Mouse (Mus musculus): ENCODE data around the gene Trpm6. TPM values are rescaled to one million over a fixed set of nuclear protein-coding genes. Genes with fewer than 3 reads are reported as not detected.
A peak's percentile ranks its signal among the peaks of the same experiment; 100 is the strongest.

Trpm6 gene
- polyA plus RNA-seq, 1 experiment from 2014 or later: 0.03 TPM

DNA sequence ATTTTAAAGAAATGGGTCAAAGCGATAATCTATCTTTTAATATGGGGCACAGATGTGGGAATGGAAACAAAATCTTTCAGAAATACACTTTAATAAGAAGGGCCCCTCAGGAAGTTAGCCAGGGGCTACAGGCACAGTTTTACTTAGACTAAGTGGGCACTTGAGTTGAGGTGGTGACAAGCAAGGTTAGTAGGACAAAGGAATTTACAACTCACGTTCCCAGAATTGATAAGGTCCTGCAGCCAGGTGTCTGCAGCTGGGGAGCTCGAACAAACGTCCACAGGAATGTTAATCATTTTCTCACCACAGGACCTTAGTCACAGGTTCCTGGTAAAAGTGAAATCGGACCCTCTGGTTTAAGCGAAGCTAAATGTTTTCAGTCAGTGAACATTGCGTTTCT is 18.7 kb upstream of the Trpm6 start:
- Histone ChIP-seq H3K9me3 (replicated peaks) (no peaks in the 10 kb centered on the region), H3K4me3 (replicated peaks) (no peak overlapping the region), H3K9ac (no peak overlapping the region), H3K36me3 (replicated peaks) (no peaks in the 10 kb centered on the region), H3K4me1 (replicated peaks) (no peaks in the 10 kb centered on the region), H3K4me2 (no peak overlapping the region), H3K27ac (replicated peaks) (no peak overlapping the region), H3K27me3 (no peaks in the 10 kb centered on the region)
- 41% methylated on average over 7 of the region's 7 CpGs for WGBS (ENCODE audit: insufficient replicate concordance)
- ATAC-seq (ENCODE audit: insufficient read depth): no peak

DNA sequence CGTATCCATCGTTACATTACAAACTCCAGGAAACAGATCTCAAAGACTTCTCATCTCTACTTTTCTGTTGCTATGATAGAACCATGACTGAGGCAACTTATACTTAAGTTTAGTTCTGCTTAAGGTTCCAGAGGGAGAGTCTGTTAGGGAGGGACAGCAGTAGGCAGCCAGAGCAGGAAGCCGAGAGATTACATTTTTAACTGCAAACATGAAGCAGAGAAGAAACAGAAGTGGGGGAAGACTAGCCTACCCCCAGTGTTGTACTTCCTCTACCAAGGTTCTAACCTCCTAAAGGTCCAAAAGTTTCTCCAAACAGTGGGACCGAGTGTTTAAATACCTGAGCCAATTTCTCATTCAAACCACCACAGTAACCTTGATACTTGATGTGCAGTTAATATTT is 13.9 kb upstream of the Trpm6 start:
- Histone ChIP-seq H3K4me2 (no peak overlapping the region), H3K4me1 (replicated peaks) (peaks cover 14% of the 10 kb centered on the region), H3K4me3 (replicated peaks) (no peak overlapping the region), H3K27ac (replicated peaks) (no peak overlapping the region), H3K9me3 (replicated peaks) (no peaks in the 10 kb centered on the region), H3K36me3 (replicated peaks) (no peaks in the 10 kb centered on the region), H3K9ac (no peak overlapping the region), H3K27me3 (no peaks in the 10 kb centered on the region)
- ATAC-seq (ENCODE audit: insufficient read depth): no peak
- 76% methylated on average over 4 of the region's 4 CpGs for WGBS (ENCODE audit: insufficient replicate concordance)

DNA sequence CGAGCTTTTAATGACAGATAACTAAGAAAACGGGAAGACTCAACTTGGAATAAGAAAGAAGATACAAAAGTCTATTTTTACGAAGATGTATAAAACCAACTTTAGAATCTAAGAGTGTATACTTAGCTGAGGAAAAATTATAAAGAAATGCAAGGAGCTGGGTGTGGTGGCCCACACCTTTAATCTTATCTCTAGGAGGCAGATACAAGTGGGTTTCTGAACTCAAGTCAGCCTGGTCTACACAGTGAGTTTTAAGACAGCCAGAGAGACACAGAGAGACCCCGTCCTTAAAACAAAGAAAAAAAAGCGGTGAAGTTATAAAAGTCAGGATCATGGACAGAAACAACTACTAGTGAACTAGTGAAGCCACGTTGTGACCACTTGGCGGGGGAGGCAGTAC is 10.6 kb upstream of the Trpm6 start:
- Histone ChIP-seq H3K4me1 (replicated peaks) (peaks cover 14% of the 10 kb centered on the region), H3K27me3 (no peaks in the 10 kb centered on the region), H3K4me2 (peak overlapping the region; percentile 24; the same call in 1 of the 2 replicates), H3K4me3 (replicated peaks) (no peak overlapping the region), H3K36me3 (replicated peaks) (no peaks in the 10 kb centered on the region), H3K9ac (no peak overlapping the region), H3K27ac (replicated peaks) (no peak overlapping the region), H3K9me3 (replicated peaks) (no peaks in the 10 kb centered on the region)
- 51% methylated on average over 7 of the region's 7 CpGs for WGBS (ENCODE audit: insufficient replicate concordance)
- peak; percentile 68; the same call in 1 of the 2 replicates for ATAC-seq (ENCODE audit: insufficient read depth)

DNA sequence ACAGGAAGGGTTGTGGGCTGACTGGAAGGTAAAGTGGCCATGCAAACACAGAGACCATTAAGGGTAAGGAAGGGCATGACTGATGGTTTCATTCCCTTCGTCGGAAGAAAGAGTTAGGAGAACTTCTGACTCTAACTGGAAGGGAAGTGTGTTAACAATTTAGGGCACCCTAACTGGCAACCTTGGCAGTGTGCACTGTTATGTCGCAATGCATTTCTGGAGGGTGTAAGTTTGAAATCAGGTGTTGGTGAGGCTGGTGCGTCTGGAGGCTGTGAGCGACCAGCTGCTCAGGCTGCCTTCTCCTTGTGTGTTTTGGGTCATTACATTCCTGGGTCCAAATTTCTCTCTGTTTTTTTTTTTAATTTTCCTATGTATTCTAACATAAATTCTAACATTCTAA is 5.8 kb upstream of the Trpm6 start:
- 65% methylated on average over 5 of the region's 5 CpGs for WGBS (ENCODE audit: insufficient replicate concordance)
- H3K4me3 ChIP-seq (replicated peaks): no peak overlapping the region
- H3K9me3 ChIP-seq (replicated peaks): no peaks in the 10 kb centered on the region
- no peak overlapping the region for H3K9ac ChIP-seq
- peaks cover 6% of the 10 kb centered on the region for H3K4me1 ChIP-seq (replicated peaks)
- H3K27me3 ChIP-seq: peaks cover 9% of the 10 kb centered on the region
- no peak overlapping the region for H3K27ac ChIP-seq (replicated peaks)
- H3K4me2 ChIP-seq: no peak overlapping the region
- ATAC-seq (ENCODE audit: insufficient read depth): no peak
- no peaks in the 10 kb centered on the region for H3K36me3 ChIP-seq (replicated peaks)

DNA sequence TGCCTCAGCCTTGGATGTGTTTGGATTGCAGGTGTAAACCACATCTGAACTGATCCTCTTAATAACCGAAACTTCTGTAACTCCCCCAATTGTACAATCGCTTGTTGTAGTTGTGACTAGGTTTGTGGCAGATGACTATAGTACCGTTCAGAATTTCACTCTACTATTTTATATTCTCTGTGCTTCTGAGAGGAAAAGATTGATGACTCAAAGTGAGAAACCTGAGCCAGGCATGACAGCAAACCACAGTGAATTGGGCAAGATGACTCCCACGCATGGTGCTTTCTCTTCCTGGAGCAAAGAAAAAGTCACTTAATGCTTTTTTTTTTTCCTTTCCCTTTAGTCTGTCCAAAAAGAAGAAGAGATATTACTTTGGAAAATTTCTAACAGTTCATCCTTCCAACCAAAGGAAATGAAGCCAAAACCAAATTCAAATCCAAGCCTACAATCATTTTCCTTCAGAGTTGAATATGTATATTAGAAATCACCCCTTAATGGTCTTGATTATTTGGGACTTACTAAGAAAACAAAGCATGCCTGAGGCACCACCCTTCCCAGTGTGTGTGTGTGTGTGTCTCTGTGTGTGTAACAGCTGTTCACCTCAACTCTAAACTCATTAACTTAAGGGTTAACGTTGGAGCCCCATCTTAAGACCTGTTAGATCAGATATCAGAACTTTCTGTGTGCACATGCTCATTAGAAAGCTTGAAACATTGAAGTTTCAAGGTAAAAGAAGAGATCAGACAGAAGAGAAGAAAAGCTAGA is 3.0 kb upstream of the Trpm6 start:
- Histone ChIP-seq H3K27me3 (peaks cover 29% of the 10 kb centered on the region), H3K4me2 (no peak overlapping the region), H3K27ac (replicated peaks) (no peak overlapping the region), H3K4me1 (replicated peaks) (0 out of 2 replicates have a peak, but pooled peaks cover 6% of the 10 kb centered on the region), H3K36me3 (replicated peaks) (no peaks in the 10 kb centered on the region), H3K9me3 (replicated peaks) (no peaks in the 10 kb centered on the region), H3K9ac (no peak overlapping the region), H3K4me3 (replicated peaks) (no peak overlapping the region)
- no peak for ATAC-seq (ENCODE audit: insufficient read depth)
- WGBS (ENCODE audit: insufficient replicate concordance): 69% methylated on average over 5 of the region's 5 CpGs

DNA sequence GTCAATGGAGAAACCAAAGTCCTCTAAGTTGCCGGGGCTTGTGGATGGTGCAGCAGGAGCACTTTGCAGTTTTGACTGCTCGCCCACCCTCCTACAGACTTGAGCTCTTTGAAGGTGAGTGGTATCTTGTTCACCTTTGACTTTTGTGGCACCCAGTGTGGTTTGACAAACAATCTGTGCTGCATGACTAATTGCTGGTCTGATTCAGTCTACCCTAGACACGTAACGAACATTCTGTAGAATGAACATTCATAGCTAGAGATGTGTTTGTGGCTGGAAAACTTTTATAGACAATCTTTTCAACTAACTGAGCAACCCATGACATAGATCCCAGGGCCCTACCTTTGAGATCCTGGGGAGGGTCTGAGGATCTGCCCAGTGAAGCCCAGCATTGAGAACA is 2.4 kb upstream of the Trpm6 start:
- no peak for ATAC-seq (ENCODE audit: insufficient read depth)
- Histone ChIP-seq H3K4me3 (replicated peaks) (no peak overlapping the region), H3K36me3 (replicated peaks) (no peaks in the 10 kb centered on the region), H3K9me3 (replicated peaks) (no peaks in the 10 kb centered on the region), H3K9ac (no peak overlapping the region), H3K4me2 (no peak overlapping the region), H3K27ac (replicated peaks) (no peak overlapping the region), H3K4me1 (replicated peaks) (0 out of 2 replicates have a peak, but pooled peaks cover 6% of the 10 kb centered on the region), H3K27me3 (peaks cover 29% of the 10 kb centered on the region)
- WGBS (ENCODE audit: insufficient replicate concordance): 82% methylated on average over 4 of the region's 4 CpGs

DNA sequence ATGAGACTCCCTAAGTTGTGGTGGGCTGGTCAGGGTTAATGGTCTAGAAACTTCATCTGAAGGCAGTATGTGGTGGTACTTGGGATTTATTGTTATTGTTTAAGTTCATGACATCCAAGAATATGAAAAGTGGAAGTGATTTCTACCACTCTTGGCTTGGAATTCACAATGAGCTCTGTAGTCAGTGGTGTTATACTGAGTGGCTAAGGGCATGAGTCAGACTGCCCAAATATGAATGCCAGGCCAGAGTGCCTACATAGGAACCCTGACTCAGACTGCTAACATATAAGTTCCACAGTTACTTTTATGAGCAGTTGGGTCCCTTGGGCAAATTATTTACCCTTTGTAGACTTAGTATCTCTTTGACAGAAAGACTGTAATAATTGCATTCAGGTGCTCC is 7.4 kb downstream of the Trpm6 start:
- no peak overlapping the region for H3K4me3 ChIP-seq (replicated peaks)
- H3K4me1 ChIP-seq (replicated peaks): peaks cover 11% of the 10 kb centered on the region
- H3K4me2 ChIP-seq: no peak overlapping the region
- H3K36me3 ChIP-seq (replicated peaks): no peaks in the 10 kb centered on the region
- H3K27me3 ChIP-seq: no peaks in the 10 kb centered on the region
- ATAC-seq (ENCODE audit: insufficient read depth): no peak
- H3K9me3 ChIP-seq (replicated peaks): no peaks in the 10 kb centered on the region
- H3K27ac ChIP-seq (replicated peaks): no peak overlapping the region
- H3K9ac ChIP-seq: no peak overlapping the region

DNA sequence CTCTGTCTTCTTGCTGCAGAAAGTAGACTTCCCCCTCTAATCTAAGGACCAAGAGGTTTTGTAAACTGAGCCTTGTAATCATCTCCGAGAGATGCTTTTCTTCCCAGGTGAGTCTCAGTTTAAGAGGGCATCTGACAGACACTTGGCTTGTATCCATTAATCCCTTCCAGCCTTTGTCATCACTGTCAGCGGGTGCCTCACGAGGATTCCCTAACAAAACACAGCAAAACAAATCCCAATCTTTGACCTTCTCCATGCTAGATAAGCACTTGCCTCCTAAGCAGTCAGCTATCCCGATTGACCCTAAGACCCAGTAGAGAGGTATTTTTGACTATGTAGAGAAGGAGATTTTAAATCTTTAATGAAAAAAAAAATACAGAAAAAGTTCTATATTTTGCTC is 7.9 kb downstream of the Trpm6 start:
- WGBS (ENCODE audit: insufficient replicate concordance): 53% methylated on average over 4 of the region's 4 CpGs
- no peaks in the 10 kb centered on the region for H3K9me3 ChIP-seq (replicated peaks)
- no peak overlapping the region for H3K4me2 ChIP-seq

DNA sequence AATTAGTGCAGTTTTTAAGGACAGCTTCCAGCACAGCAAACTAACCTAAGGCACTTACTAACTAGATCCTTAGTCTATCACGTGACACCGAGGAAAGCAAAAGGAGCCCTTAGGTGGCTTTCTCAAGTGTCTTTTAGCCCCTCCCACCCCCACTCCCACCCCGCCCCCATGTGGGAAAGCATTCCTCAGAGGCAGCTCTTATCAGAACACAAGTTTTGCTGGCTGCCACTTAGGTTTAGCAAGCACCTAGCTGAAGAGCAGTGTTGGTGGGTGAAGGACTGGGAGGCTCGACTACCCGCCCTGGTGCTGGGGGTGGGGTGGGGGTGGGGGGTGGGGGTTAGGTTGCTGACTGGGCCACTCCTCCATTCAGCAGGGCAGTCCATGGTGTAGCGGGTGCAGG is 8.5 kb downstream of the Trpm6 start:
- whole genome bisulfite sequencing (ENCODE audit: insufficient replicate concordance): 26% methylated on average over 6 of the region's 6 CpGs
- Histone ChIP-seq H3K9ac (no peak overlapping the region), H3K4me2 (no peak overlapping the region), H3K27ac (replicated peaks) (no peak overlapping the region), H3K4me3 (replicated peaks) (no peak overlapping the region), H3K9me3 (replicated peaks) (no peaks in the 10 kb centered on the region), H3K27me3 (no peaks in the 10 kb centered on the region), H3K36me3 (replicated peaks) (no peaks in the 10 kb centered on the region), H3K4me1 (replicated peaks) (peaks cover 11% of the 10 kb centered on the region)
- ATAC-seq (ENCODE audit: insufficient read depth): no peak

More for the DNA sequence above, 7.9 kb downstream of the Trpm6 start:
- ATAC-seq (ENCODE audit: insufficient read depth): no peak
- no peaks in the 10 kb centered on the region for H3K27me3 ChIP-seq
- no peaks in the 10 kb centered on the region for H3K36me3 ChIP-seq (replicated peaks)
- H3K27ac ChIP-seq (replicated peaks): no peak overlapping the region
- H3K9ac ChIP-seq: no peak overlapping the region
- no peak overlapping the region for H3K4me3 ChIP-seq (replicated peaks)
- H3K4me1 ChIP-seq (replicated peaks): peaks cover 11% of the 10 kb centered on the region

DNA sequence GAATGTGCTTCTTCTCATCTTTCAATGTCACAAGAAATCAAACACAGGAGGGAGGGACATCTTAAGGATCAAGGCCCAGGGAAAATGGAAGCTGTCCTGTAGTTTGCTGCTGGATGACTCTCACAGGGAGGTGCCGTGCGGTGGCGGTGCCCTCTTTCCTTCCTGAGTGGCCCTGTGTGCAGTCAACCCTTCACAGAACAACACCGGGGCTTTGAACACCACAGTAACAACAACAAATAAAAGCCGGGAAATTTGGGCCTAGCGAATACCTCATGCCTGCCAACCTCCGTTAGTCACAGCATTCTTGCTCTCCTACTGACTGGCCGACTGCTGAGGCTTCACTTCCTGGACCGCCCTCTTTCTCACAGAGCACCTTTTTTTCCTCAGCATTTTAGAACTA is 9.1 kb downstream of the Trpm6 start:
- H3K27ac ChIP-seq (replicated peaks): no peak overlapping the region
- no peaks in the 10 kb centered on the region for H3K36me3 ChIP-seq (replicated peaks)
- H3K9me3 ChIP-seq (replicated peaks): no peaks in the 10 kb centered on the region
- no peak for ATAC-seq (ENCODE audit: insufficient read depth)
- peaks cover 11% of the 10 kb centered on the region for H3K4me1 ChIP-seq (replicated peaks)
- no peak overlapping the region for H3K4me3 ChIP-seq (replicated peaks)
- no peak overlapping the region for H3K9ac ChIP-seq
- 66% methylated on average over 9 of the region's 9 CpGs for WGBS (ENCODE audit: insufficient replicate concordance)
- H3K4me2 ChIP-seq: no peak overlapping the region
- no peaks in the 10 kb centered on the region for H3K27me3 ChIP-seq

DNA sequence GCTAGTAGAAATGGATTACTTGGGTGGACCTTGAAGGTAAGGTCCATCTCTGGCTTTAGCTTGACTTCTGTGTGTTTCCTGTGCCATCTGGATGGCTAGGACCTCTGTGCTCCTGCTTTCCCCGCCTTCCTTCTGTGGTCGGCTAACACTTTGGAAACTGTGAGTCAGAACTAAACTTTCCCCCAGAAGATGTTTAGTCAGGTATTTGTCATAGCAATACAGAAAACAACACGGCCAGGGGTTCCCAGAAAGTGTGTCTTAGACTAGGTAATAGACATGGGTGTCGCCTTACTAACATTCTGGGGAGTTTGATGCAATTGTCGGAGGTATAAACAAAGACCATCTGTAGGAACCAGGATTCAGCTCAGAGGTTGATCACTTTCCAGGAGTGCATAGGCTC is 16.6 kb downstream of the Trpm6 start:
- no peak for ATAC-seq (ENCODE audit: insufficient read depth)
- no peak overlapping the region for H3K27ac ChIP-seq (replicated peaks)
- 60% methylated on average over 5 of the region's 5 CpGs for WGBS (ENCODE audit: insufficient replicate concordance)
- H3K9ac ChIP-seq: no peak overlapping the region
- H3K36me3 ChIP-seq (replicated peaks): no peaks in the 10 kb centered on the region
- no peak overlapping the region for H3K4me3 ChIP-seq (replicated peaks)
- H3K4me2 ChIP-seq: no peak overlapping the region
- H3K4me1 ChIP-seq (replicated peaks): peaks cover 3% of the 10 kb centered on the region
- H3K9me3 ChIP-seq (replicated peaks): no peaks in the 10 kb centered on the region
- no peaks in the 10 kb centered on the region for H3K27me3 ChIP-seq

DNA sequence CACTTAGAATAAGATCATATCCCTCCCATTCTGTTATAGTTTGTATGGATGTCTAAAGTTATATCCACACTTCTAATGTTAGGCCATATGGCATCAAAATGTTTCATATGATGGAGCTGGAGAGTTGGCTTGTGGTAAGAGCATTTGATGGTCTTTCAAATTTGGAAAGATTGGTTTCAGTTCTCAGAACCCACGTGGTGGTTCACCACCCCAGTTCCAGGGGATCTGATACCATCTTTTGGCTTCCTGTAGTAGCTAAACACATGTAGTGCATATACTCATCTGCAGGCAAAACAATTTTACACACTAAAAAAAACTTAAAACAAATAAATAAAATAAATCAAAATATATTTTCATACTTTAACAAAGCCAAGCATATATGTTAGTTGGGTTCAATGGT is 21.3 kb downstream of the Trpm6 start:
- no peaks in the 10 kb centered on the region for H3K9me3 ChIP-seq (replicated peaks)
- no peaks in the 10 kb centered on the region for H3K27me3 ChIP-seq
- WGBS (ENCODE audit: insufficient replicate concordance): 5% methylated on average over 1 of the region's 1 CpGs
- no peak overlapping the region for H3K27ac ChIP-seq (replicated peaks)
- no peak for ATAC-seq (ENCODE audit: insufficient read depth)
- no peaks in the 10 kb centered on the region for H3K4me1 ChIP-seq (replicated peaks)
- no peak overlapping the region for H3K4me2 ChIP-seq
- H3K36me3 ChIP-seq (replicated peaks): no peaks in the 10 kb centered on the region
- no peak overlapping the region for H3K4me3 ChIP-seq (replicated peaks)
- H3K9ac ChIP-seq: no peak overlapping the region
